Mouse (Mus musculus): ENCODE data around the gene Plek2.
"Not testable (repeated sequence)": the region's sequence is repeated elsewhere in the genome, so short reads cannot be mapped to it uniquely, and the experiment has no call there.

The Plek2 gene

DNA sequence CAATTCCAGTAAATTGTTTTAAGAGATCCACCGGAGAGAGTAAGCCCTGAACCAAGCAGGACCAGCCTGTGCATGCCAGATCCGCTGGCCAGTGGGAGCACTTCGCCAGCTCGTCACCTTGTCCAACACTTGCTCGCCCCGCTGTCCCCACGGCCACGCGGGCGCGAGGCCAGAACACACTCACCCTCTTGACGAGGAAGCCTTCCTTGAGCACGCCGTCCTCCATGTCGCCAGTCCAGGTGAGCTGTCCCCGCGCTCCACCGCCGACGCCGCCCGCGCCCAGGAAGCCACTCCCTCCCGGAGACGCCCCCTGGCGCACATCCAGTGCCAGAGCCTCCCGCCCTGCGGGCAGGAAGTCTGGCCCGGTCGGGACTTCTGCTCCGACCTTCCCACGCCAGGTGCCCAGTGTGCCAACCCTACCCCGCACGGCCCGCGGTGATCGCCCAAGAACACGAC is at the start of gene Plek2:
Gene Plek2 (minus strand): TSS at position 258 of the 456 bp plus-strand sequence.
- DNase-seq (ENCODE audit: low spot score in 2 of 2) = no peak

GRCm38 (mm10) chr12:78956405-78956804 is 49.6 kb upstream of the Plek2 start:
- no peak for DNase-seq (ENCODE audit: low spot score in 2 of 2)

- no peak for DNase-seq (ENCODE audit: low spot score in 2 of 2)
Observed at GRCm38 (mm10) chr12:78952484-78952883, 45.7 kb upstream of the Plek2 start.

DNA sequence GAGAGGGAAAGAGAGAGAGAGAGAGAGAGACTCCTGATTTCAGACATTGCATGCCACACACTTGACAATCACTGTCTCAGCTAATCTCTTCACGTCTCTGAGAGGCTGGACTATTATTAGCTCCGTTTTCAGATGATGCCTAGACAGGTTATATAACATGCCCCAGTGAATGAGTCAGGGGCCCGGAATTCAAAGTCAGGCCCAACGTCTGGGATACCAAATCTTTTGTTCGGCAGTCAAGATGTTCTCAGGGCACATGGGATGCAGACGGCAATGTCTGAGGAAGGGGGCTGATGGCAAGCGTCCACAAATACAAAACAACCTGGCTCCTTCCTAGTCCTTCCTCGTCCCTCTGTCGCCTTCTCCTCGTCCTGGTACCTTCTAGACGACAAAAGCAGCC is 45.3 kb upstream of the Plek2 start:
- DNase-seq (ENCODE audit: low spot score in 2 of 2) = no peak

GRCm38 (mm10) chr12:78947661-78948060 is 40.9 kb upstream of the Plek2 start:
- DNase-seq (ENCODE audit: low spot score in 2 of 2) = no peak

DNA sequence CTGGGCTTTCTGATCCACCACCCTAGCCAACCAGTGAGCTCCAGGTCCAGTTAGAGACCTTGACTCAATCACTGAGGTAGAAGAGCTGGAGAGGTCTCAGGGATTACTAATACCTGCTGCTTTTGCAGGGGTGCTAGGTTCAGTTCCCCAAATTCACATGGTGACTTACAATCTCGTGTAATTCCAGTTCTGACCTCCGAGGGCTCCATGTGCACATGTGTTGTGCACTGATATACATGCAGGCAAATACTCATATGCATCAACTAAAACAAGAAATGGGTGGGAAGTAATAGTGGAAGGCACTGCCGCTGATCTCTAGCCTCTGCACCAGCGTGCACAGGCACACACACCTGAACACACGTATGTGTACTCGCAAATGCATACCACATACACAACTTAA is 40.4 kb upstream of the Plek2 start:
- DNase-seq (ENCODE audit: low spot score in 2 of 2) = no peak

DNA sequence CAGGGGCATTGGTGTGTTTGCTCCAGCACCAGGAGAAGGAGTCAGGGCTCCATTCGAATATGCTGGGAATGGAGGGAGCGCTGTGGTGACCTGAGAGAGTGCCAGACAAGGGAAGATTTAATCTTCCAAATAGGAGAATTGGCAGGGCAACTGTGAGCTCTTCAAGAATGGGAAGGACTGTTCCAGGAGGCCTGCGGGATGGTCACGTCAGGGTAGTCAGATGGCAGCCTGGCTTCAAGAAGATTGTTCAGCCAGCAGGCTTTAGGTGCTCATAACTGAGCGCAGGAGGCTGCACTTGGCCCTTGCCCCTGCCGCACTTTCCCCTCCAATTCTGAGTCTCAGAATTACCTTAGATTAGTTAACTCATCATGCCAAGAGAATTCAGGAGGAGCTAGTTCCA is 36.2 kb upstream of the Plek2 start:
- no peak for DNase-seq (ENCODE audit: low spot score in 2 of 2)

DNA sequence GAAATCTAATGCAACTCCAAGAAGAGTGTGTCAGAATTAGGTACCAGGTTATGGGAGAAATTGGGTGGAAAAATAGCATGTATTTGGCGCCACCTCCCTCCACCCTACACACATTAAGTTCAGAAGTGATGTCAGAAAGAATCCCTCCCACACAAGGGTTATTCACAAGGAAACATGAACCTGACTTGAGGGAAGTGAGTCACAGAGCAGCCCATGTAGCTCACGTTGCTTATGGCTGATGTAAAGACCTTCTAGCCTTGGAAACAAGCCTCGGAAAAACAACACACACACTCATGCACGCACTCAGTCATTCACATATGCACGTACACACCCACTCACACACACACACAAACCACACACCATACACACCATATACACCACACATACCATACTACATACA is 33.3 kb upstream of the Plek2 start:
- no peak for DNase-seq (ENCODE audit: low spot score in 2 of 2)

GRCm38 (mm10) chr12:78939393-78940037 is 32.8 kb upstream of the Plek2 start:
- DNase-seq (ENCODE audit: low spot score in 2 of 2) = no peak

DNA sequence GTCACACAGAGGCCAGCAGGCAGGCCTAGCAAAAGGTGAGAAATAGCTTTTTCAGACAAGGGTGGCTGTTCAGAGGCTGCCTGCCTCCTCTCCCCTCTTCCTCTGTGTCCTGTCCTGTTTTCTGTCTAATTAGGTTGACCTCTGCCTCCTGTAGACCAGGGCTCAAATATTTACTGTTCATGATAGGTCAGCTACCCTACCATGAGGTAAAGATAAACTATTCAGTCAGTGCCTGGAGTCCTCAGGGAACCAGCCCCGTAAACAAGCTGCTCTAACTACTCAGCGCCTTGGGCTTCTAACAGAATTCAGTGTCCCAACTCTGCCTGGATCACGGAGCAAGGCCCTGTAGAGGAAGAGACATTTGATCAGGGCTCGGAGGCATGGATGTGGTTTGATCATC is 29.7 kb upstream of the Plek2 start:
- no peak for DNase-seq (ENCODE audit: low spot score in 2 of 2)

GRCm38 (mm10) chr12:78929900-78930299 is 23.1 kb upstream of the Plek2 start:
- DNase-seq (ENCODE audit: low spot score in 2 of 2) = no peak

GRCm38 (mm10) chr12:78927287-78927686 is 20.5 kb upstream of the Plek2 start:
- no peak for DNase-seq (ENCODE audit: low spot score in 2 of 2)

DNA sequence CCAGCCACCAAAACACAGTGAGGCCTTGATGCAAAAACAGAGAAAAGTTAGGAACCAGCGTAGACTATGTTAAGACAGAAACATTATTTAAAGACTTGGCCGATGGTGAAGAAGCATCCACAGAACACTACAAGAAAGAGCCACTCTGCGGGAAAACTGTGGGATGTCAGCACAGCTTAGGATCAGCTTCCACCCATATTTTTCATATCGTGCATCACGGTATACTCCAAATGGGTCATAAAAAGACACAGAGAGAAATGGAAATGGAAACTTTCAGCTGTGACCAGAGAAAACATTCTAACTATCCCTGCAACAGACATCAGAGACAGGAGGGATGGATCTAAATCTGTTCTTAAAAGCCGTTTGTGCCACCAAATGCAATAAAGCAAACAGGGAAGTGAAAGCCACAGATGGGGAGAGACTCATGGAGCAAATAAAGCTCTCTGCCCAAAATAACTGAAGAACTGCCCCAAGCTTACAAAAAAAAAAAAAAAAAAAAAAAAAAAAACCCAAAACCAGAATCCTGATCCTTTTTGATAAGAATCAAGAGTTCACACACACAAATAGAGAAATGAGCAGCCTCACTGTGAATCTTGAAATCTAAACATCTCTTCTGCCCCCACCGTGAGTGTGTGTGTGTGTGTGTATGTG is 16.9 kb upstream of the Plek2 start:
- no peak for DNase-seq (ENCODE audit: low spot score in 2 of 2)

GRCm38 (mm10) chr12:78922977-78923376 is 16.2 kb upstream of the Plek2 start:
- DNase-seq (ENCODE audit: low spot score in 2 of 2) = not testable (repeated sequence)

DNA sequence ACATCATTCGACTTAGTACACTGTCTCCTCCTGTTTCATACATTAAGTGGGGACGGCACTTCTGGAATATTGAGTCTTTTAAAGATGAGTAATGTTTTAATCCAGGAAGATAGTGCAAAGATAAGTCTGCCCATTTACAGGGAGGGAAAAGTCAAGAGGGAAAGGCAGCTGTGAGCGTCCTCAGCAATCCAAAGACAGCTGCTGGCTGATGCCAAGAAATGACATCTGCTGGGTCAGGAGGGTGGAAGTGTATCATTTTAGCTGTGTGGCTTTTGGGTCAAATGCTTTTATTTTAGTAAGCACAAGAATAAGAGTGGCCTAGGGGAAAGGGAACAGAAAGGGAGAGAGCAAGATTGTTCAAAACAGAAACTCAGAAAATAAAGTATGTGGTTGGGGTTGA is 15.3 kb upstream of the Plek2 start:
- no peak for DNase-seq (ENCODE audit: low spot score in 2 of 2)

DNA sequence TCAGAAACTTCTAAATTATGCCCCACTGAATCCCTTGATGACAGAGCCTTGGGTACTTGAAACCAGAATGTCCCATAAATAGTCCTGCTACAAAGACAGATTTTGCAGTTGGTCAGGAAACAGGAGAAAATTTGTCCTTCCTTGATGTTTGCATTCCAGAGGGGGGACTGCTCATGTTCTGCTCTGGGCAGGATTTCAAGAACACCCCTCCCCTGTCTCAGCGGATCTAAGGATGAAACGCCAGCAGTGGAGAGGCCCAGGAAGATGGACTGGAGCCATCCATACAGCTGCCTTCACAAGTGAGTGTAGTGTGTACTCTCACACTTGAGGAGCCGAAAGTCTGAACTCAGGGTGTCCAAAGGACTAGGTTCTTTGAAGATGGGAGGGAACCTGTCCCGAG is 14.7 kb upstream of the Plek2 start:
- no peak for DNase-seq (ENCODE audit: low spot score in 2 of 2)

- peak; percentile 51 to 55 for DNase-seq (ENCODE audit: low spot score in 2 of 2)
Observed at GRCm38 (mm10) chr12:78919079-78919712, 12.4 kb upstream of the Plek2 start.

GRCm38 (mm10) chr12:78918227-78919078 is 11.7 kb upstream of the Plek2 start:
- peak; percentile 69 to 77 for DNase-seq (ENCODE audit: low spot score in 2 of 2)

- no peak for DNase-seq (ENCODE audit: low spot score in 2 of 2)
Observed at GRCm38 (mm10) chr12:78916278-78916677, 9.5 kb upstream of the Plek2 start.

DNA sequence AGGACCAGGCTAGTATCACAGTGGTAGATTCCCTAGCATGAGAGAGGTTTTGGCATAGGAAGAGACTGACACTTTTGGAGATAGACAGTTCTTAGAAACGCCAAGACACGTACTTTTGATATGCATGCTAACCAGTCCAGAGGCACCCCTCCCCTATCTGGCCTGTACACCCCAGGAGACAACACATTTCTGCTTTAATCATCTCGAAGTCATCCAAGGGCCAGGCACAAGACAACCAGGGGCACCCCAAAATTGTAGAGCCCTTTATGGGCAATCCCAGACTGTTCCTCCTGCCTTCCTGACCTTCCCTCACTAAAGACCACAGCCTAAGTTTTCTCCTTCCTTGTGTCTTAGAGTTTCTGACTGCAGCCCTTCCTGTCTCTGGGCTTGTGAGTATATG is 8.8 kb upstream of the Plek2 start:
- DNase-seq (ENCODE audit: low spot score in 2 of 2) = no peak

DNA sequence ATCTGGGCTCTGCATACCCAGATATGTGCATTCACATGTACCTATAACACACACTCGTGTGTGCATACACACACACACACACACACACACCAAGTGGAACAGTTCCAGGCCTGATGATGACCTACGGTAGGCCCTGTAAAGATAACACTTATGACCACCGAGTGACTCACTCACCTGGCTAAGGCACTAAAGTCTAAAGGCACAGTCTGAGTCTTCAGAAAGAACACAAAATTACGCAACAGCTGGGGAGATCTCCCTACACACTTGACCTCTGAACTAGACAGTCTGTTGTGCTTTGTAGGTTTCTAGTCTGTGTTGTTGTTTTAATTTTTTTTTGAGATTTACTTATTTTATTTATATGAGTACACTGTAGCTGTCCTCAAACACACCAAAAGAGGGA is 7.7 kb upstream of the Plek2 start:
- no peak for DNase-seq (ENCODE audit: low spot score in 2 of 2)

DNA sequence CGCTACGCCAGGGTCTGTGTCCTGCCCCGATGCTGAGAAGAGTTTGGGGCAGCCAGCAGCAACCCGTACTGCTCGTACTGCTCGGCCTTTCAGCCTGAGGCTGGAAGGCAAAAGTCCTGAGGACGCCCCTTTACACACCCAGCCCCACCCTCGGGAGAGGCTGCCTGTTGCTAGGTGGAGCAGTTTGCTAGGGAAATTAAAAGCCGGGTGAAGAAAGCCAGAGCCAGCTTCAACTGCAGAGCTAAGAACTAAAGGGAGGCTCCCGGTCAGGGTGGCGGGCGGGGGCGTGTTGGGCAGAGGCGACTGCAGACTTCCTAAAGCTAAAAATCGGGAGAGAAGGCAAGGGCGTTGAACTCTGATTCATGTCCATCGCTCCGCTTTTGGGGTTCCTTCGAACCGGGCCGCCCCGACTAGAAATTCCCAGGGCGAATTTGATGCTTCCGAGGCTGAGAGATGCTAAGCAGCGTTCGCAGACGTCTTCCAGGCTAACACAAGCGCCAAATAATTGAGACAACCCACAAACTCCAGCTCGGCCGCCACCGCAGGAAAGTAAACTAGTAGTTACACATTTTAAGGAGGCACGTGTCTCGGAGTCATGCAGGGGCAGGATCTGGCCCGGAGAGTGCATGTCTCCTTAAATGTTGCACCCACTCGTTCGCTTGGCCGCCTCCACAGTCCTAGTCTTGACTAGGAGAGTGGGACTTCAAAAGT is 5.1 kb upstream of the Plek2 start:
- DNase-seq (ENCODE audit: low spot score in 2 of 2) = no peak
